Mouse (Mus musculus) MEL (cell line): ENCODE results near the gene Thsd7b. TPM values are rescaled to one million over a fixed set of nuclear protein-coding genes. Genes with fewer than 3 reads are reported as not detected.

ENCODE experiments used
- DNase-seq: peaks from one replicate; pipeline ENCODE4 v3.0.0; 2011; ENCODE audit warnings: low read depth, low spot score
- H3K27ac ChIP-seq: 2 replicates; pipeline ENCODE4 v1.5.1; 2012; ENCODE audit warnings: low read depth, mild to moderate bottlenecking, control low read depth, low read length, moderate library complexity; ENCODE audit not compliant: control insufficient read depth
- H3K27me3 ChIP-seq, 2 experiments: fragments of 150-350 bp in 1 of 2; sonication (generic) in 1 of 2; 2 replicates each; pipeline ENCODE4 v1.6.1; 2012; ENCODE audit warnings: low read length in 2 of 2, mild to moderate bottlenecking in 2 of 2, improper control_type of control experiment in 1 of 2, moderate library complexity in 1 of 2; ENCODE audit not compliant: insufficient read depth in 2 of 2, control insufficient read depth in 1 of 2
- H3K36me3 ChIP-seq, 2 experiments: 2 replicates each; pipeline ENCODE4 v1.6.1; 2012 to 2014; ENCODE audit warnings: low read length in 2 of 2, improper control_type of control experiment in 1 of 2, inconsistent platforms in 1 of 2, mild to moderate bottlenecking in 1 of 2; ENCODE audit not compliant: insufficient read depth in 2 of 2, control insufficient read depth in 1 of 2
- H3K4me1 ChIP-seq, 2 experiments: fragments of 150-350 bp in 1 of 2; sonication (generic) in 1 of 2; 2 replicates each; pipeline ENCODE4 v1.6.1; 2012; ENCODE audit warnings: low read length in 2 of 2, improper control_type of control experiment in 1 of 2, mild to moderate bottlenecking in 1 of 2; ENCODE audit not compliant: insufficient read depth in 2 of 2, control insufficient read depth in 1 of 2
- H3K4me3 ChIP-seq, 2 experiments: fragments of 150-350 bp in 1 of 2; sonication (generic) in 1 of 2; 2 replicates each; pipeline ENCODE4 v1.5.1; 2012; ENCODE audit warnings: low read depth in 2 of 2, low read length in 2 of 2, mild to moderate bottlenecking in 2 of 2, moderate library complexity in 2 of 2, control low read depth in 1 of 2, improper control_type of control experiment in 1 of 2; ENCODE audit not compliant: control insufficient read depth in 1 of 2, insufficient read depth in 1 of 2
- H3K79me2 ChIP-seq: 2 replicates; pipeline ENCODE4 v1.6.1; 2012; ENCODE audit warnings: mild to moderate bottlenecking, low read length, moderate library complexity; ENCODE audit not compliant: control insufficient read depth, poor library complexity, insufficient read depth
- H3K9ac ChIP-seq: 2 replicates; pipeline ENCODE4 v1.6.1; 2012; ENCODE audit warnings: low read depth, mild to moderate bottlenecking, control low read depth, low read length, moderate library complexity; ENCODE audit not compliant: control insufficient read depth, poor library complexity, severe bottlenecking
- H3K9me3 ChIP-seq: fragments of 150-350 bp; sonication (generic); replicated peaks from 2 replicates; pipeline ENCODE4 v1.6.1; 2012; ENCODE audit warnings: mild to moderate bottlenecking, low read length, improper control_type of control experiment, moderate library complexity; ENCODE audit not compliant: insufficient read depth
- BHLHE40 ChIP-seq: IDR thresholded peaks from 2 replicates; pipeline ENCODE4 v1.6.1; 2012; ENCODE audit warnings: low read depth, mild to moderate bottlenecking, inconsistent platforms, low read length, improper control_type of control experiment, borderline replicate concordance
- CHD1 ChIP-seq: IDR thresholded peaks from 2 replicates; pipeline ENCODE4 v1.6.1; 2012; ENCODE audit warnings: low read depth, mild to moderate bottlenecking, inconsistent platforms, low read length, improper control_type of control experiment
- CHD2 ChIP-seq: IDR thresholded peaks from 2 replicates; pipeline ENCODE4 v1.6.1; 2011; ENCODE audit warnings: low read length, improper control_type of control experiment
- E2F4 ChIP-seq: IDR thresholded peaks from 2 replicates; pipeline ENCODE4 v1.6.1; 2011; ENCODE audit warnings: low read depth, low read length, improper control_type of control experiment, borderline replicate concordance
- ELF1 ChIP-seq: IDR thresholded peaks from 2 replicates; pipeline ENCODE4 v1.6.1; 2014; ENCODE audit warnings: low read depth, mild to moderate bottlenecking, inconsistent platforms, low read length, improper control_type of control experiment, moderate library complexity
- JUND ChIP-seq: IDR thresholded peaks from 2 replicates; pipeline ENCODE4 v1.6.1; 2011; ENCODE audit warnings: low read depth, mild to moderate bottlenecking, improper control_type of control experiment, low read length
- MAX ChIP-seq: IDR thresholded peaks from 2 replicates; pipeline ENCODE4 v1.6.1; 2011; ENCODE audit warnings: low read length, improper control_type of control experiment
- MYB ChIP-seq: IDR thresholded peaks from 2 replicates; pipeline ENCODE4 v1.6.1; 2011; ENCODE audit warnings: mild to moderate bottlenecking, low read depth, low read length, improper control_type of control experiment
- NRF1 ChIP-seq: IDR thresholded peaks from 2 replicates; pipeline ENCODE4 v1.6.1; 2014; ENCODE audit warnings: low read depth, mild to moderate bottlenecking, inconsistent platforms, low read length, improper control_type of control experiment, moderate library complexity; ENCODE audit not compliant: poor library complexity, insufficient read depth, severe bottlenecking
- POLR2A ChIP-seq, 2 experiments: IDR thresholded peaks; 2 replicates each; pipeline ENCODE4 v1.6.1; 2011 to 2012; ENCODE audit warnings: low read length in 2 of 2, mild to moderate bottlenecking in 2 of 2, control low read depth in 1 of 2, improper control_type of control experiment in 1 of 2, low read depth in 1 of 2, moderate library complexity in 1 of 2; ENCODE audit not compliant: control insufficient read depth in 1 of 2, insufficient read depth in 1 of 2, poor library complexity in 1 of 2
- POLR2AphosphoS2 ChIP-seq: IDR thresholded peaks from 2 replicates; pipeline ENCODE4 v1.6.1; 2011; ENCODE audit warnings: low read length, improper control_type of control experiment
- POLR2AphosphoS5 ChIP-seq: IDR thresholded peaks from 2 replicates; pipeline ENCODE4 v1.6.1; 2012; ENCODE audit warnings: low read depth, borderline replicate concordance, mild to moderate bottlenecking, inconsistent platforms, low read length, moderate library complexity, mixed read lengths
- RAD21 ChIP-seq: IDR thresholded peaks from 2 replicates; pipeline ENCODE4 v1.6.1; 2011; ENCODE audit warnings: mild to moderate bottlenecking, low read depth, low read length, improper control_type of control experiment
- RCOR1 ChIP-seq: IDR thresholded peaks from 2 replicates; pipeline ENCODE4 v1.6.1; 2012; ENCODE audit warnings: low read depth, mild to moderate bottlenecking, inconsistent platforms, low read length, improper control_type of control experiment
- SIN3A ChIP-seq: IDR thresholded peaks from 2 replicates; pipeline ENCODE4 v1.6.1; 2012; ENCODE audit warnings: low read length, improper control_type of control experiment, inconsistent platforms
- SMC3 ChIP-seq: IDR thresholded peaks from 2 replicates; pipeline ENCODE4 v1.6.1; 2011; ENCODE audit warnings: low read depth, low read length, improper control_type of control experiment
- TAL1 ChIP-seq: IDR thresholded peaks from 2 replicates; pipeline ENCODE4 v1.6.1; 2012; ENCODE audit warnings: mild to moderate bottlenecking, inconsistent platforms, low read length, moderate library complexity, mixed read lengths
- TBP ChIP-seq: IDR thresholded peaks from 2 replicates; pipeline ENCODE4 v1.8.0; 2011; ENCODE audit warnings: low read depth, low read length, improper control_type of control experiment
- UBTF ChIP-seq: IDR thresholded peaks from 2 replicates; pipeline ENCODE4 v1.6.1; 2012; ENCODE audit warnings: low read depth, mild to moderate bottlenecking, inconsistent platforms, low read length, improper control_type of control experiment, moderate library complexity, borderline replicate concordance; ENCODE audit not compliant: insufficient read depth
- ZC3H11A ChIP-seq: IDR thresholded peaks from 2 replicates; pipeline ENCODE4 v1.6.1; 2012; ENCODE audit warnings: low read depth, mild to moderate bottlenecking, inconsistent platforms, low read length, improper control_type of control experiment
- ZNF384 ChIP-seq: IDR thresholded peaks from 2 replicates; pipeline ENCODE4 v1.6.1; 2012; ENCODE audit warnings: low read depth, mild to moderate bottlenecking, inconsistent platforms, low read length, improper control_type of control experiment
- polyA plus RNA-seq, 2 experiments: library from polyadenylated mRNA; stranded (reverse) in 1 of 2; unstranded in 1 of 2; fragments of >175 nt in 1 of 2; fragments of >200 nt in 1 of 2; gene quantifications; 2 replicates each; pipeline versions ENCODE4 v1.2.1 to v1.2.4; 2012; ENCODE audit warnings: low replicate concordance in 2 of 2, low read depth in 1 of 2; ENCODE audit not compliant: insufficient read length in 2 of 2, insufficient read depth in 1 of 2, missing spikeins in 1 of 2
- total RNA-seq: library from RNA; depleted of rRNA; stranded (reverse); fragments of 300-350 nt; gene quantifications from 2 replicates; pipeline ENCODE4 v1.2.3, GENCODE M21; 2012

Thsd7b gene
- total and polyA plus RNA-seq, 3 experiments, result not detected

DNA sequence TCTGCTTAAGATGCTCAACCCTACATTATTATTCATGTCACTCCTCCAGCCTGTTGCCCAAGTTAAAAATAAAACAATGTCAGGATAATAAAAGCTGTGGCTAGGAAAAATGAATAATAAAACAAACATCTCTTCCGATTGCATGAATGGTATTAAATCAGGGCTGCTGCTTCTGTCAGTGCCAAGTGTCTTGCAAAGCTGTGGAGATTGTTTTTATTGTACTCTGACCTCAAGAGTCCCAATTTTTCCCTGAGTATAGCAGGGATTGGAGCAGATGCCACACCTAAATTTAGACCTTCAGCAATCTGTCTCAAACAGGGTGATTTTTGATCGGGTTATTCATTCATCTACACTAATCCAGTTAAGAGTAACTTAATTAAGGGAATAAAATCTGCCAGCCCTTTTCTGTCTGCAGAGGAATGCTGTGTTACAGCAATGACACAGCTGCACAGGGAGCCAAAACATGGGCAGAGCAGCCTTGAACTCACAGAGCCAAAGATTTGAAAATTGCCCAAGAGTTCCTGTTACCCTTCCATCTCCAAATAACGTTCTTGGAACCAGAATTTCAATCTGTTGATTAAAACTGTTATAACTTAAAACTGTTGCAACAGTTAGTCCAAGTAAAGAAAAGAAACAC is 316.4 kb downstream of the Thsd7b start:
- Histone ChIP-seq H3K9me3 (no peaks in the 10 kb centered on the region), H3K4me1 (no peaks in the 10 kb centered on the region), H3K27me3 (no peaks in the 10 kb centered on the region), H3K4me3 (no peak overlapping the region), H3K36me3 (no peaks in the 10 kb centered on the region), H3K9ac (no peak overlapping the region), H3K27ac (no peak overlapping the region), H3K79me2 (no peaks in the 10 kb centered on the region)
- no peak for DNase-seq
- TF ChIP-seq MAX (no peak), UBTF (no peak), TBP (no peak), POLR2AphosphoS5 (no peak), NRF1 (no peak), ZNF384 (no peak), CHD1 (no peak), JUND (no peak), RAD21 (no peak), SIN3A (no peak), ELF1 (no peak), POLR2AphosphoS2 (no peak), MYB (no peak), RCOR1 (no peak), CHD2 (no peak), SMC3 (no peak), E2F4 (no peak)

DNA sequence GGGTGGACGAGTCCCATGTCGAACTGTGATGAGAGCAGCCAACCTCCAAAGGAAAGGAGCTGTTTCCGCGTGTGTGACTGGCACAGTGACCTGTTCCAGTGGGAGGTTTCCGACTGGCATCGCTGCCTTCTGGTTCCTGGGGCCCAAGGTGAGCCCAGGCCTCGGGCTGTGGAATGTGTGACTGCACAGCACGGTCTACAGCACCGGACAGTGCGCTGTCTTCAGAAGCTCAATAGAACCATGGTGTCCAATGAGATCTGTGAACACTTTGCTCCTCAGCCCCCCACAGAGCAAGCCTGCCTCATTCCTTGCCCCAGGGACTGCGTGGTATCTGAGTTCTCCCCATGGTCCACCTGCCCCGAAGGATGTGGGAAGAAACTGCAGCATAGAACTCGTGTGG is 322.3 kb downstream of the Thsd7b start:
- Histone ChIP-seq H3K36me3 (no peaks in the 10 kb centered on the region), H3K4me1 (no peaks in the 10 kb centered on the region), H3K9me3 (no peaks in the 10 kb centered on the region), H3K9ac (no peak overlapping the region), H3K27ac (no peak overlapping the region), H3K4me3 (no peak overlapping the region), H3K27me3 (no peaks in the 10 kb centered on the region), H3K79me2 (no peaks in the 10 kb centered on the region)
- no peak for DNase-seq
- no peak for TF ChIP-seq POLR2A (IDR thresholded peaks at IDR 0.05; ENCODE audit: control insufficient read depth in 1 of 2, insufficient read depth in 1 of 2, low read depth in 1 of 2, low read length in 2 of 2, poor library complexity in 1 of 2)
- no peak for TF ChIP-seq TAL1
- no peak for TF ChIP-seq ZC3H11A
- no peak for TF ChIP-seq BHLHE40
